Mouse (Mus musculus): ENCODE results near the gene Rhebl1.

The Rhebl1 gene

DNA sequence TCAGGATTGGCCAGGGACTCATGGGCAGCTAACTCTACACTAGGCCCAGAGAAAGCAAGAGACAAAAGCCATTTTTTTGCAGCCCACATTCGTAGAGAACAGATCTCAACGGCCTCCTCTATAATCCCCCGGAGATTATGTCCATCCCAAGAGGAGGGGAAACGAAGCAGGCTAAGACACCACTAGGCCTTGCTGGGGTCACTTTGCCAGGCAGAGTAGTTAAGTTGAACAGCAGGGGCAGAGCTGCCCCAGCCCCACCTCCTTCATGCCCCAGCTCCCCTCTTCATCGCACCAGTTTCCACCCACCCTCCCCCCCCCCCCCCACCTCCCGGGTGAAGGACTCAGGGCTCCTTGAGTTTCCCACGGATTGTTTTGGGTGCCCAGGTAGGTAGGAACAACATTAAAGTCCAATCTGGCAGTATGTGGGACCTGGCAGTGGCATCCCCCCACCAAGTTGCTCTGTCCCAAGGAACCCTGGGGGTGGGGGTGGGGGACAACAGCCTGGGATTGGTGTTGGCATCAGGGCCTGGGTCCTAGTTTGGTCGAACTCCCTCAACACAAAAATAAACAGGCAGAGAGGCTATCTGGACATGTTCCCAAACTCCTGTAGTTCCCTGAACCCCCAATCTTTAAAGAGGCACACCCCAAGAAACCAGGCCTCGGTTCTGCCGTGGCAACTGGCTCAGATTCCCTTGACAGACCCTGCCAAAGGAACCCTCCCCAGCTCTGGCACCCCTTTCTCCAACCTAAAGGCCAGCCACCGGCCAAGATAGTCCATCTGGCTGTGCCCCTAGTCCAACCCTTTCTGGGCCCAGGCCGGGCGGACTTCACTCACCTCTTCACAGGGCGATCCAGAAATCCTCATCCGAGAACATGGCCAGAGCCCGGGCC, 23.9 kb downstream of the Rhebl1 start:
- ChIA-PET CTCF (interaction anchor here in 1 of 4 experiments (0.8 kb wide), 1 partner anchor 154 kb away, joined by 3 read pairs; no protein-coding TSS in a partner anchor), POLR2A (interaction anchor here in 3 of 4 experiments (0.5 to 4.1 kb wide), 21 partner anchors 9 to 243 kb away, joined by 3 to 28 read pairs (median 3); partner anchors contain the start of genes Prkag1 (in 1 of the 3), Tuba1b (in 1 of the 3) and Tuba1c (in 1 of the 3))

DNA sequence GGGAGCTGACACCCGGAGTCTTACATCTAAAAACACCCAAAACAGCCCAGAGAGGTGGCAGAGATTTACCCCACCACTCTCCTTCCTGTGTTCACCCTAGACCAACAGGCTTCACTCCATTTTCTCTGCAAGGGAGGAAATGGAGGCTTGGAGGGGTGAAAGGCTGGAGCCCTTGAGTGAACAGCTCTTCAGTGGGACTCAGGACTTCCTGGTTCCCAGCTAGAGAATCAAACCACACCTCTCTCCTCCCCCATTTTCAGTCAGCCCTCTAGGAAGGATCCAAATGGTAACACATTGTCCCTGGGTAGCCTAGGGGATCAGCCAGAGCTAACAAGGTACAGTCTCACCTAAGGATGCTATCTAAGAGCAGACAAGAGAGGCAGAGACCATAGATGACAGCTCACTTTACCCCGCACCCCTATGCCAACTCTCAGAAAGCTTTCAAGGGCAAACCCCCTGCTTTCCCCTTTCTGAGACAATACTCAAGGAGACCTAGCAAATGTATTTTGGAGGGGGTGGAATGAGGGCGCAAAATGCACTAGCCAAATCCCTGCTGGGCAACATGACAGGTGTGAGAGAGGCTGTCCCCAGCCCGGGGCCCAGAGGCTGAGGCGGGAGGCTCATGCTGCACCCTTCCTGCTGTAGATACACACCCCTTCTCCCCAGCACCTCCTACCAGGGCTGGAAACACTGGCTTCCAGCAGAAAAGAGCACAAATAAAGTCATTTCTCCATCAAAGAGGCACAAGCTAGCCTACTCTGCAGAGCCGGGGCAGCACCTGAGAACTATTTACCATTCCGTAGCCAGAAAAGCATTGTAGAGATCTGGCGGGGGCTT, 24.8 kb downstream of the Rhebl1 start:
- POLR2A ChIA-PET, result interaction anchor here in 3 of 4 experiments (0.5 to 4.1 kb wide), 30 partner anchors 9 to 242 kb away, joined by 3 to 28 read pairs (median 4); partner anchors contain the start of genes Prkag1 (in 2 of the 3), Tuba1b (in 1 of the 3) and Tuba1c (in 1 of the 3)
- CTCF ChIA-PET, result interaction anchor here (0.6 to 1.0 kb wide), 5 partner anchors 8 to 160 kb away, joined by 3 to 11 read pairs (median 4); no protein-coding TSS in a partner anchor

DNA sequence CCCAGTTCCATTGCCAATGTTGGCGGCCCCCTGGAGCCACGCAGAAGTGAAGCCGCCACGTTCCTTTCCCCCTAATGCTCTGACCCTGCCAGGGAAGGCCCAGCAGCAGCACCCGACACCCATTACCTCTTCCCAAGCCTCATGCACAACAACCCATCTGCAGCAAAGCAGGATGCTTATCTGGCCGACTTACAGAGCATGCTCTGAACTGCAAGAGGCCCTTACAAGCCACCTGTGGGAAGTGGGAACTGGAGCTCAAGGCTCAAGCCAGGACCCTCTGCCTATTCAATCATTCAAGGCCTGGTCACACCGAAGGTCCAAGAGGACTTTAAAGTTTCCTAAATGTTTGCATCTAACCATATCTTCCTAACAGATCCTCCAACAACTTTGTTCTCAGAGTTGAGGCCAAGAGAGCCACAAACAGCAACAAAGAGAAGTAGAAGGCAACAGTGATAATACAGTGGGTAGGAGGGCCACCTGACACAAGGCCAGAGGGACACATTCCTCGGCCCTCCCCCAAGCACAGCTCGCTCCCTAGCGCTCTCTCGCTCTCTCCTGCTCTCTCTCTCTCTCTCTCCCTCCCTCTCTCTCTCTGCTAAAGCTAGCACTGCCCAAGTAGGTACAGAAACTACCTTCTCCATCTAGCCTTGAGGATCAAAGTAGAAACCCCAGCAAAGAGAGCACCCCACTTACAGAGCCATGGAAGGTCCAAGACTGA, 25.8 kb downstream of the Rhebl1 start:
- ChIA-PET CTCF (interaction anchor here in 3 of 4 experiments (0.6 to 1.4 kb wide), 5 partner anchors 9 to 161 kb away, joined by 3 to 11 read pairs (median 4); no protein-coding TSS in a partner anchor), POLR2A (interaction anchor here in 3 of 4 experiments (0.7 to 2.5 kb wide), 16 partner anchors 11 to 142 kb away, joined by 3 to 12 read pairs (median 4); partner anchors contain the start of genes Prkag1 (in 2 of the 3) and Tuba1b (in 1 of the 3))

DNA sequence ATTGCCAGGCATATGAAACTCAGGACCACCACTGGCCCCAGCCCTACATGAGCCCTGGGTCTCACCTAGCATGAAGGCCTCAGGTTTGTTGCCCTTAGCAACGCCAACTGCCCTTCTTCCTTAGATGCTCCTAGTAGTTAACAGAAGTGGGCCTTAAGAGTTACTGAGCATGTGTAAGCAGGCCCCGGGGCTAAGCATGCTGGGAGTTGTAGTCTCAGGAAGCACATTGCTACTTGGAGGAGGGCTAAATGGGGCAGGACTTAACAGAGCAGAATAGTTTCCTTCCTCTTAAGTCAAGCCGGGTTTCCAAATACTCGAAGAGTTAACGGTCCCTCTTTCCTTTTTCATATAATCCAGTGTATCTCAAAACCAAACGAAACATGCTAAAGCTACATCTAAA, 27.0 kb downstream of the Rhebl1 start:
- ChIA-PET POLR2A (interaction anchor here in 1 of 4 experiments (1.2 to 1.7 kb wide), 2 partner anchors 10 to 38 kb away, joined by 3 to 5 read pairs; no protein-coding TSS in a partner anchor), CTCF (interaction anchor here in 1 of 4 experiments (1.4 kb wide), 1 partner anchor 25 kb away, joined by 4 read pairs; no protein-coding TSS in a partner anchor)

DNA sequence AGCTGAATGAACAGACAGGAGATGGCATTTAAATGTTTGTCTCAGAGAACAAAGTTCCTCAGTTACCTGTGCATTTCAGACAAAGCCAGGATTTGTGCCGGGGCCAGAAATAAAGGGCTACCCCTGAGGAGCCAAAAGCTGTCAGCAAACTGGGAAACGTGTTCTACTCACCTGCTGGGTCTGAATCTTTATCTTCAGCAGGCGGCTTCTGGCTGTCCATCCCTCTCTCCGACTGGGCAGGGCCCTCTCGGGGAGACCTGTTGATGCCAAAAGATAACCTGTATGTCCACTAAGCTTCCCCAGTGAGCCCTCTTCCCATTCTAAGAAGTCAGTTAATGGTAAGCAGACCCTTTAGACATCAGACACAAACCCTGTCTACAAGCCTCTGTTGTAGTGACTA, 27.8 kb downstream of the Rhebl1 start:
- POLR2A ChIA-PET, result interaction anchor here in 2 of 4 experiments (0.7 to 1.6 kb wide), 3 partner anchors 17 to 36 kb away, joined by 3 to 4 read pairs (median 3); partner anchors contain the start of gene Prkag1 (in 1 of the 2)
- CTCF ChIA-PET, result no interaction called here

DNA sequence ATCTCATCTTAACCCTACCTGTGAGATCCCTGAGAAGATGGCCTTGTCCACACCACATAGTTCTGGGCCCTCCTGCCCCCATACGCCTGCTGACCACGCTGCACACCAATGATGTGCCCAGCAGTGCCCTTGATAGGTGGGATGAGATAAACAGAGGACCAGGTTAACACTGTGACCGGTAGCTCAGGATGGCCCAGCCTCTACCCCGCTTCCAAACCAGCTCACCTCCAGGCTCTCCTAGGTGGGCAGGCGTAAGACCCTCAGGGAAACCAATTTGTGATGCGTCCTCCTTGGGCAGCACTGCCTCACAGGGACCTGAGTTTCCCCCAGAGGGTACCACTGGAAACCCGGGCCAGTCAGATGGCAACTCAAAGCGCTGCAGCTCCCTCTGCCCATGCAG, 28.6 kb downstream of the Rhebl1 start:
- CTCF ChIA-PET, result no interaction called here
- POLR2A ChIA-PET, result interaction anchor here in 2 of 4 experiments (0.6 to 1.7 kb wide), 4 partner anchors 12 to 209 kb away, joined by 3 to 5 read pairs (median 4); partner anchors contain the start of gene Prkag1 (in 1 of the 2)

DNA sequence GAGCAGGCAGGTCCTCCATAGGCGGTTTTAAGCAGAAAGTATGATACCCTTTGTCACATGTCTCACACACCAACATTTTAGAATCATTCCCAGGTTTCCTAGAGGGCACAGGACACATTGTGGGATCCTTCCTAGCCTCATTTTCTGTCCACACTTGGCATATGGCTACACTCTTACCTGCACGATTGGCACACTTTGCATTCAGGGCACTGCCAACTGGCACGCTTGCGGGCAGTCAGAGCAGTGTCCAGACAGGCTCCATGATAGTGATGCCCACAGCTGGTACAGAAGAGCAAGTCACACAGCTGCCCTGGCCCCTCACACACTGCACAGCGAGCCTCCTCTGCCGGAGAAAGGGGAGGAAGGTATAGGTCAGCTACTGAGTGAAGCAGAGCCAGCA, 29.4 kb downstream of the Rhebl1 start:
- POLR2A ChIA-PET, result interaction anchor here in 3 of 4 experiments (0.7 to 1.7 kb wide), 7 partner anchors 11 to 333 kb away, joined by 3 to 6 read pairs (median 4); partner anchors contain the start of gene Tuba1b (in 1 of the 3)
- CTCF ChIA-PET, result interaction anchor here in 1 of 4 experiments (0.6 kb wide), 1 partner anchor 42 kb away, joined by 3 read pairs; no protein-coding TSS in a partner anchor

DNA sequence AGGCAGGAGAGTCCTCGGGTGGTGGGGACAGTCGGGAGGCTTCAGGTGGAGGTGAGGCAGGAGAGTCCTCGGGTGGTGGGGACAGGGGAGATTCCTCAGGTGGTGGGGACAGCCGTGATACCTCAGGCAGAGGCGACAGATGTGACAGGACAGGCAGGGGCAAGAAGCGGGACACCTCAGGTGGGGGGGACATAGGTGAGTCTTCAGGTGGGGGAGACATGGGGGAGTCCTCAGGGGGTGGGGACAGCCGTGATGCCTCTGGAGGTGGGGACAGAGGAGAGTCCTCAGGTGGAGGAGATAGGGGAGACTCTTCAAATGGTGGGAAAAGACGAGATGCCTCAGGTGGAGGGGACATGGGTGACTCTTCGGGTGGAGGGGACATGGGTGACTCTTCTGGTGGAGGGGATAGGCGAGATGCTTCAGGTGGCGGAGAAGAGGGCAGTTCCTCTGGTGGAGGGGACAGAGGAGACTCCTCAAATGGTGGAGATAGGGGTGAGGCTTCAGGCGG, 30.8 kb downstream of the Rhebl1 start:
- ChIA-PET CTCF (no interaction called here), POLR2A (interaction anchor here in 2 of 4 experiments (1.3 to 1.7 kb wide), 2 partner anchors 10 to 71 kb away, joined by 4 to 5 read pairs; partner anchors contain the start of gene Tuba1b (in 1 of the 2))

DNA sequence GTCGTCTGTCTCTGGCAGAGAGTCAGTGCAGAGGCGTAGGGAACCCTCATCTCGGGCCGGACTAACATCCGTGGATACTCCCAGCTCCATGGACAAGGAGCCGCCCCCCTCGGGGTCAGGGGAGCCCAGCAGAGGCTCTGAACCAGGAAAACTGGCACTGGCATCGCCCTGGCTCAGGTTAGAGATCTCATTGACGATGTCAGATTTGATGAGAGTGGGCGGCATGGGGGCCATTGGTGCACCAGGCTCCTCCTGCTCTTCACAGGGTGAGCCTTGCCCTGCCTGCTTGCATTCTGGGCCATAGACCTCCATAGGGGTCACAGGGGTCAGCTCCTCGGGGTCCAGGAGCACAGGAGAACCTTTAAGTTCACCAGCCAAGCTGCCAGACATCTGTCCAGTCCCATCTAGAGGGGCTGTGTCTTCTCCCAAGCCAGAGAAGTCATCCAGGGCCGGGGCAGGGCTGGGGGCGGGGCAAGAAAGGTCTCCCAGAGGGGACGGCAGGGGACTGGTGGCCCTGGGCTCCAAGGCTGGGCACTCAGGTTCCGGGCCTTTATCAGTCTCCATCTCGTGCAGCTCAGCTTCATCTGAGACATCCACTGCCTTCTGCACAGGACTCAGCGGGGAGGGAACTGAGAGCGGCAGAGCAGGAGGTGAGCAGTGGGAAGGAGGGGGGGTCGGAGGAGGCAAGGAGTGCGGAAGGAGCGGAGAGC, 32.5 kb downstream of the Rhebl1 start:
- ChIA-PET CTCF (interaction anchor here in 1 of 4 experiments (1.0 kb wide), 1 partner anchor 15 kb away, joined by 3 read pairs; no protein-coding TSS in a partner anchor), POLR2A (interaction anchor here in 2 of 4 experiments (0.6 to 6.5 kb wide), 13 partner anchors 8 to 171 kb away, joined by 3 to 45 read pairs (median 4); partner anchors contain the start of genes Prkag1 (in 2 of the 2) and Tuba1c (in 1 of the 2))

DNA sequence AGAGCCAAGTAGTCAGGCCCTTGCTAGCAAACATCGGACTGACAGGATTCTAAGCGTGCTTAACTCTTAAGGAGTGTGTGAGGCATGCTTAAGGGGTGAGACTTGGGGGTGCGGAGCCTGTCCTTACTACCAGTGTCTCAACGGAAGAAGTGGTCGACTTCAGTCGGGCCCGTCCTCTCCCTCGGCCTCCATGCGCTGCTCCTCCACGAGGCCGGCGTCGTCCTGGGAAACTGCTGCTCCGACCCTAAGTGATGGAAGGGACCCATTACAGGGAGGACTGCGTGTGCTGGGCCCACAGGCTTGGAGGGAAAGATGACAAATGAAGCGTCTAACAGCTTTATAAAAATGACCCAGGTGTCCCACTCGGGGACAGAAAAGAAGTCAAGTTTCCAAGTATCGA, 33.4 kb downstream of the Rhebl1 start:
- CTCF ChIA-PET, result interaction anchor here in 2 of 4 experiments (0.6 to 1.1 kb wide), 2 partner anchors 16 to 38 kb away, joined by 3 to 7 read pairs; no protein-coding TSS in a partner anchor
- POLR2A ChIA-PET, result interaction anchor here in 3 of 4 experiments (0.6 to 6.5 kb wide), 13 partner anchors 9 to 170 kb away, joined by 3 to 45 read pairs (median 3); partner anchors contain the start of genes Prkag1 (in 1 of the 3) and Tuba1c (in 1 of the 3)

DNA sequence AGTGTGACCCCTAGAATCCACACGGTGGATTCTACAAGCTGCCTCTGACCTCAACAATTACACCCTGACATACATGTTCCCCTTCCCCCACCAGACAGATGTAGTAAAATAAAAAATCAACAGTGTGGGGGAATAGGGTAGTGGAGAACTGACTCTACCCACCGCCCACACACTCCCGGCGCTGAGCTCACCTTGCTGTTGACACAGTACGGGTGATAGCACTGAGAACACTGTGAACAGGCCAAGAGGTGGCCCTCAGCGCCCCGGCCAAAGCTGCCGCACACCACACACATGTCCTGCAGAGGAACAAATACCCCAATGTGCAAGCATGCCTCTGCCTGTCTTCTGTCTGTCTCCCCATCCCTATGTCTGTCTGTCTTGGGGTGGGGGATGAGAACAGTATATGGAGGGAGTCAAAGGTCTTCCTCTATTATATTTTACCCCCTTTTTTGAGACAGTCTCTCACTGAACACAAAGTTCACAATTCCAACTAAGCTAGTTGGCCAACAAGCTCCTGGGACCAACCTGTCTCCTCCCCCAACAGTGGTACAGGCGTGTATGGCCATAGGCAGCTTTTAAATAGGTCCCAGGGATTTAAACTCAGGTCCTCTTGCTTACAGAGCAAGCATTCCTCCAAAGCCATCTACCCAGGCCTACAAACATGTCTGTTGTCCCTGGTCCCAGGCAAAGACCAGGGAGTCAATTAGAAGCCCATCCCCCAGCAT, 34.9 kb downstream of the Rhebl1 start:
- CTCF ChIA-PET, result interaction anchor here in 2 of 4 experiments (0.6 to 0.9 kb wide), 2 partner anchors 9 to 18 kb away, joined by 3 read pairs; no protein-coding TSS in a partner anchor

DNA sequence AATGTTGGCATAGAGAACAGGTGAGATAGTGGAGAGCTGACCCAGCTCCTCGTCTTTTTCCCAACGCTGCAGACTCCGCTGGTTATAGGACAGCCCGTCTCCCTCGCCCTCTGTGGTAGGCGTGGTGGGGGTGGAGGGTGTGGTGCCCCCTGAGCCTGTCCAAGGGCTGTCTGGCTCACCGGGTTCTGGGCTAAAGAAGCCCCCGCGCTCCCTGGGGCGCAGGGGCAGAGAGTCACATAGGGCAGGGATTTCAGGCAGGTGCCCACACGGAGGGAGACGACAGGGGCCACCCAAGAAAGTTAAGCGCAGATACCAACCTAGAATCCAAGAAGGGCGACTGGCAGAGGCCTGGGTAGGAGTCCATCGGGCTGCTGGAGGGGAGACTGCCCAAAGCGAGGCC, 40.1 kb downstream of the Rhebl1 start:
- ChIA-PET CTCF (interaction anchor here in 1 of 4 experiments (1.0 kb wide), 1 partner anchor 14 kb away, joined by 4 read pairs; no protein-coding TSS in a partner anchor), POLR2A (interaction anchor here in 2 of 4 experiments (0.6 to 8.7 kb wide), 15 partner anchors 9 to 176 kb away, joined by 3 to 49 read pairs (median 4); partner anchors contain the start of genes Prkag1 (in 2 of the 2) and Tuba1c (in 1 of the 2))

More for the DNA sequence above, 34.9 kb downstream of the Rhebl1 start:
- POLR2A ChIA-PET, result interaction anchor here in 2 of 4 experiments (1.0 to 6.5 kb wide), 7 partner anchors 11 to 134 kb away, joined by 3 to 45 read pairs (median 4); partner anchors contain the start of gene Prkag1 (in 1 of the 2)

DNA sequence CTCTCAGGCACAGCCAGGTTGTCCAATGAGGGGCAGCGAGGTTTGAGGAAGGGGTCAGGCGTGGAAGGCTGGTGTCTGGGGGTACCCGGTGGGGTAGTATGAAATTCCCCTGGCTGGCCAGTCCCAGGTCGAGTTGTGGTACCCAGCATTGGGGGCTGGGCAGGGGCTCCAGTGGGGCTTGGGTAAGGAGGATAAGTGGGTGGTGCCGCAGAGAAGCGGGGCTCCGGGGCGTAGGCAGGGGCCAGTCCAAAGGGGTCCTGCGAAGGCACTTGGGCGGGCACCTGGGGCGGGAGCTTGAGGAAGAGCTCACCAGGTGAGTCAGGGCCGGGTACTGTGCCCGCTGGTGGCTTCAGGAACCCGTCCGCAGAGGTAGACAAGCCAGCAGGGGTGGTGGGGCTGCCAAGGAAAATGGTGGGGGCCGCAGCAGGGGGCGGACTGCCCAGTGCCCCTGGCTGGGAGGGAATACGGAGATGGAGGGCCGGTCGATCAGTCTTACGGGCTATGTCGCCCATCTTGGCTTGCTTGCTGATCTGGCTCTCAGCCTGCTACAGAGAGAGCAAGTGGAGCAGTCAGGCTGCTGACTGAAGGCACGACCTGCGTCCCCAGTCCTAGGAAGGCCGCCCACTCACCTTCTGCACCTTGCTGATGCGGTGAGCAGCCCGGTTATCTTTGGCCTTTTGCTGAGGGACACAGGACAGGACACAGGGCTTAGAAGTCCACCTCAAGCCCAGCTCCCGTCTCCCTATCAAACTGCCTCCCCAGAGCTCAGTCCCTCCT, 41.0 kb downstream of the Rhebl1 start:
- ChIA-PET CTCF (interaction anchor here in 1 of 4 experiments (1.0 kb wide), 1 partner anchor 13 kb away, joined by 4 read pairs; no protein-coding TSS in a partner anchor), POLR2A (interaction anchor here in 2 of 4 experiments (0.6 to 8.7 kb wide), 14 partner anchors 9 to 190 kb away, joined by 3 to 49 read pairs (median 4); partner anchors contain the start of genes Ddx23 (in 1 of the 2) and Prkag1 (in 1 of the 2))

DNA sequence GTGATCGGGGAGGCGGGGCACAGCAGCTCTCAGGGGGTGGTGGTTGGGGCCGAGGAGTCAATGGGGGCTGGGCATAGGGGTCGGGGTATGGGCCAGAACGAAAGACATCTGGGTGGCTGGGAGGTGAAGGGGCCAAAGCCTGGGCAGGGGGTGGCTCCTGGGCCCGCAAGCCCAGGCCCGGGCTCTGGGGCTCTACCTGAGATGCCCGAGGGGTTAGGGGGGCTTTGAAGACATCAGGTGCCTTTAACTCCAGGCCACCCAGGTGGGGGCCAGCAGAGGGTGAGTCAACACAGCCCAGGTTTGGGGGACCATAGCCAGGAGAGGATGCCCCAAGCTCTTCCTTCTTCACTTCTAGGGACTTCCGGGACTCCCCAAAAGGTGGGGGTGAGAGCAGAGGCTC, 41.6 kb downstream of the Rhebl1 start:
- ChIA-PET POLR2A (interaction anchor here in 2 of 4 experiments (0.6 to 8.7 kb wide), 12 partner anchors 11 to 1257 kb away, joined by 3 to 49 read pairs (median 4); partner anchors contain the start of genes Prkag1 (in 2 of the 2), Ddx23 (in 1 of the 2), Gm49450 (in 1 of the 2) and Tuba1a (in 1 of the 2)), CTCF (interaction anchor here in 1 of 4 experiments (0.6 kb wide), 1 partner anchor 25 kb away, joined by 3 read pairs; no protein-coding TSS in a partner anchor)
